Mouse (Mus musculus): ENCODE data around the gene Kcnn4. TPM values are rescaled to one million over a fixed set of nuclear protein-coding genes. Genes with fewer than 3 reads are reported as not detected.
A peak's percentile ranks its signal among the peaks of the same experiment; 100 is the strongest.

Gene Kcnn4
- total and polyA plus RNA-seq, 3 experiments: 188 to 256 TPM; not detected in 1

- H3K4me1 ChIP-seq (ENCODE audit: control insufficient read depth in 1 of 2, insufficient read depth in 2 of 2, low read length in 2 of 2): peaks cover 20 to 65% of the 10 kb centered on the region in 2 experiments
- no peaks in the 10 kb centered on the region for H3K27me3 ChIP-seq (ENCODE audit: control insufficient read depth in 1 of 2, insufficient read depth in 2 of 2, low read length in 2 of 2)
- H3K9me3 ChIP-seq (replicated peaks; ENCODE audit: insufficient read depth, low read length): no peaks in the 10 kb centered on the region
- no peak overlapping the region for H3K9ac ChIP-seq (ENCODE audit: control insufficient read depth, low read depth, low read length, poor library complexity, severe bottlenecking)
- H3K27ac ChIP-seq (ENCODE audit: control insufficient read depth, low read depth, low read length): no peak overlapping the region
- TF ChIP-seq MAZ (IDR thresholded peaks at IDR 0.05; ENCODE audit: low read depth, low read length) (no peak), USF2 (IDR thresholded peaks at IDR 0.05; ENCODE audit: borderline replicate concordance in 1 of 2, insufficient read depth in 1 of 2, low read depth in 1 of 2, low read length in 2 of 2) (no peak), POLR2AphosphoS5 (IDR thresholded peaks at IDR 0.05; ENCODE audit: borderline replicate concordance, low read depth, low read length) (no peak), CTCF (IDR thresholded peaks at IDR 0.05 in 2 of 3, conservative IDR thresholded peaks at IDR 0.05 in 1 of 3; ENCODE audit: control insufficient read depth in 1 of 3, insufficient read depth in 1 of 3, low read depth in 2 of 3, low read length in 3 of 3, poor library complexity in 1 of 3, severe bottlenecking in 1 of 3) (no peak), POLR2AphosphoS2 (IDR thresholded peaks at IDR 0.05; ENCODE audit: low read length) (no peak), EP300 (IDR thresholded peaks at IDR 0.05; ENCODE audit: low read depth in 1 of 2, low read length in 2 of 2) (no peak), MAX (IDR thresholded peaks at IDR 0.05; ENCODE audit: low read length) (no peak), ELF1 (IDR thresholded peaks at IDR 0.05; ENCODE audit: low read depth, low read length) (no peak), MYC (IDR thresholded peaks at IDR 0.05; ENCODE audit: low read depth, low read length) (no peak), RAD21 (IDR thresholded peaks at IDR 0.05; ENCODE audit: low read depth, low read length) (no peak), MAFK (IDR thresholded peaks at IDR 0.05; ENCODE audit: borderline replicate concordance, low read depth, low read length) (no peak), SIN3A (IDR thresholded peaks at IDR 0.05; ENCODE audit: low read length) (no peak), ZC3H11A (IDR thresholded peaks at IDR 0.05; ENCODE audit: low read depth, low read length) (no peak), ETS1 (IDR thresholded peaks at IDR 0.05; ENCODE audit: low read depth, low read length) (no peak)
- H3K79me2 ChIP-seq (ENCODE audit: control insufficient read depth, insufficient read depth, low read length, poor library complexity): no peaks in the 10 kb centered on the region
- H3K4me3 ChIP-seq (ENCODE audit: control insufficient read depth in 1 of 2, insufficient read depth in 1 of 2, low read depth in 2 of 2, low read length in 2 of 2): no peak overlapping the region
- peaks cover 0 to 46% of the 10 kb centered on the region in 2 experiments; a peak in 2 of 4 replicates for H3K36me3 ChIP-seq (ENCODE audit: control insufficient read depth in 1 of 2, insufficient read depth in 2 of 2, low read length in 2 of 2)
- DNase-seq (ENCODE audit: low read depth, low spot score): no peak
These were observed 21.0 kb downstream of the Kcnn4 start for GRCm38 (mm10) chr7:24391077-24391476.

- H3K4me1 ChIP-seq (ENCODE audit: control insufficient read depth in 1 of 2, insufficient read depth in 2 of 2, low read length in 2 of 2): peaks cover 20 to 65% of the 10 kb centered on the region in 2 experiments
- TF ChIP-seq BHLHE40 (IDR thresholded peaks at IDR 0.05; ENCODE audit: borderline replicate concordance, low read depth, low read length) (peak; percentile 33; the same call in 1 of the 2 replicates), GATA1 (IDR thresholded peaks at IDR 0.05; ENCODE audit: low read depth, low read length) (peak; percentile 31; the same call in 1 of the 2 replicates), NELFE (IDR thresholded peaks at IDR 0.05; ENCODE audit: low read depth, low read length) (no peak), ZNF384 (IDR thresholded peaks at IDR 0.05; ENCODE audit: low read depth, low read length) (peak; percentile 76), RCOR1 (IDR thresholded peaks at IDR 0.05; ENCODE audit: low read depth, low read length) (0 out of 2 replicates have a peak, but pooled peaks have one; percentile 14), USF1 (IDR thresholded peaks at IDR 0.05; ENCODE audit: low read depth, low read length) (peak; percentile 65; the same call in 1 of the 2 replicates)
- peaks cover 2% of the 10 kb centered on the region; the same call in 1 of the 2 replicates for H3K79me2 ChIP-seq (ENCODE audit: control insufficient read depth, insufficient read depth, low read length, poor library complexity)
- H3K27me3 ChIP-seq (ENCODE audit: control insufficient read depth in 1 of 2, insufficient read depth in 2 of 2, low read length in 2 of 2): no peaks in the 10 kb centered on the region
- H3K9me3 ChIP-seq (replicated peaks; ENCODE audit: insufficient read depth, low read length): no peaks in the 10 kb centered on the region
- H3K27ac ChIP-seq (ENCODE audit: control insufficient read depth, low read depth, low read length): no peak overlapping the region
- no peak overlapping the region for H3K9ac ChIP-seq (ENCODE audit: control insufficient read depth, low read depth, low read length, poor library complexity, severe bottlenecking)
- peaks cover 0 to 47% of the 10 kb centered on the region in 2 experiments; a peak in 2 of 4 replicates for H3K36me3 ChIP-seq (ENCODE audit: control insufficient read depth in 1 of 2, insufficient read depth in 2 of 2, low read length in 2 of 2)
- DNase-seq (ENCODE audit: low read depth, low spot score): no peak
- H3K4me3 ChIP-seq (ENCODE audit: control insufficient read depth in 1 of 2, insufficient read depth in 1 of 2, low read depth in 2 of 2, low read length in 2 of 2): no peak overlapping the region
These were observed 21.6 kb downstream of the Kcnn4 start for GRCm38 (mm10) chr7:24391687-24392086.
